Mouse (Mus musculus): ENCODE results near the gene Ceacam2.
"Not testable (repeated sequence)": the region's sequence is repeated elsewhere in the genome, so short reads cannot be mapped to it uniquely, and the experiment has no call there.

Ceacam2 gene

DNA sequence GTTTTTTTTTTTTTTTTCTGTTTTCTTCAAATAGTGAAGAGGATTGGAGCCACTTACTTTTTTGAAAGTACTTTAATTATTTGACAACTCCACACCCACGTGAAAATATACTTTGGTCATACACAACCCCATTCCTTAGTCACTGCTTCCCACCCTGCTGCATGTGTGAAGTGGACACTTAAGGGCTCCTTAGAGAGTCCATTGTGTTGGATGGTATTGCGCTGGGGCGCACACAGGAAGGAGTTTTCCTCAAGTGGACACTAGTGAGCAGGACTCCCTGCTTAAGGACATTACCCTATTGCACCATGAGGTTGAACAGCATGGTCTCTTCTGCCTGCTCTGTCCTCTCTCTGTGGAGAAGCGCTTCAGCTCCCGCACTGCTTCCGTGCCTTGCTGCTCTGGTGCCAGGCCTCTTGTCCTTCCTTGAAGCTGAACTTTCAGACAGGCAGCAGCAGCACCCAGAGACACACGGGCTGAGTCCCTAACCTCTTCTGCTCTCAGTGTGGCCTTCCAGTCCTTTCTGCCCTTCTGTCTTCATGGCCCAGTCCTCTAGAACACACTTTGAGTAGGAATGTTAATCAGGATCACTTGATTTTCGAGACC, 56.4 kb downstream of the Ceacam2 start:
- no peak for DNase-seq (ENCODE audit: low spot score in 2 of 2)

DNA sequence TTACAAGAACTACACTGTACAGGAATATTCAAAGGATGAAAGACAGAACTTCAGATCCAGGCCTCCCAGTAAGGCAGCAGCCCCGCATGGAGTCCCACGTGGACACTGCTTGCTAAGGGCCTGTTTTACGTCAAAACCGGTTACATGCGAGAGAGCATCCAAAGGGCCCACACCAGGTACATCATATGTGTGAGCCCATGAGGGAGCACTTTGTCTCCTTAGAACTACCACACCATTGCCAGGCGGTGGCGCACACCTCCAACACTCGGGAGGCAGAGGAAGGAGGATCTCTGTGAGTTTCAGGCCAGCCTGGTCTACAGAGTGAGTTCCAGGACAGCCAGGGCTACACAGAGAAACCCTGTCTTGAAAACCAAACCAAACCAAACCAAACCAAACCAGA, 58.9 kb downstream of the Ceacam2 start:
- DNase-seq (ENCODE audit: low spot score in 2 of 2): not testable (repeated sequence)

DNA sequence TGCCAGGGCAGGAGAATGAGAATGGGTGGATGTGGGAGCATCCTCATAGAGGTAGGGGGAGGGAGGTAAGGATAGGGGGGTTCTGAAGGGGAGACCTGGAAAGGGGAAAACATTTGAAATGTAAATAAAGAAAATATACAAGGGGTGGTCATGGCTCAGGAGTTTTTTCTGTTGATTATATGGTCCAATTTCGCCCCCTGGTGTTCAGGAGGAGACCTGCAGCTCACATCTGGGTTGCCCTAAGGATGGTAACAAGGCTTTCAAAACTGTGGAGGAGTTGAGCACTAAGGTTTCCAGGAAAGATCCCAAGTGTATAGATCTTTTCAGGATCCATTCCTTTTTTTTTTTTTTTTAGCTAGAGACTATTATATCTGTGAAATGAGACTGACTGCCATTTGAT, 60.2 kb downstream of the Ceacam2 start:
- DNase-seq (ENCODE audit: low spot score in 2 of 2): peak in 1 of 2 experiments; percentile 38

DNA sequence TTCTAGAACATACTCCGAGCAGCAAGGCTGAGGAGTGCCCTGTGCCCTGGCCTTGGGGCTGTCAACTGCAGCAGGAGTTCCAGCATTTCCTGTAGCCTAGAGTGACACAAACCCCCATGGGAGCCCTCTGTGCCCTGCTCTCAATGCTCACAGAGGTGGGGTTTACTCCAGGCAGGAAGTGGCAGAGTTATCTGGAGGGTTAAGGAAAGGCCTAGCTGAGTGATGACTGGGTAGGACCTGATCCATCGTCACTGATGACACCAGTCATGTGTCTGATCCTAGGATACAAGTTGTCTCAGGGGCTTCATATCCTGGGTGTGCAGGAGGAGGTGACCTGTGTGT, 61.9 kb downstream of the Ceacam2 start:
- not testable (repeated sequence) for DNase-seq (ENCODE audit: low spot score in 2 of 2)

DNA sequence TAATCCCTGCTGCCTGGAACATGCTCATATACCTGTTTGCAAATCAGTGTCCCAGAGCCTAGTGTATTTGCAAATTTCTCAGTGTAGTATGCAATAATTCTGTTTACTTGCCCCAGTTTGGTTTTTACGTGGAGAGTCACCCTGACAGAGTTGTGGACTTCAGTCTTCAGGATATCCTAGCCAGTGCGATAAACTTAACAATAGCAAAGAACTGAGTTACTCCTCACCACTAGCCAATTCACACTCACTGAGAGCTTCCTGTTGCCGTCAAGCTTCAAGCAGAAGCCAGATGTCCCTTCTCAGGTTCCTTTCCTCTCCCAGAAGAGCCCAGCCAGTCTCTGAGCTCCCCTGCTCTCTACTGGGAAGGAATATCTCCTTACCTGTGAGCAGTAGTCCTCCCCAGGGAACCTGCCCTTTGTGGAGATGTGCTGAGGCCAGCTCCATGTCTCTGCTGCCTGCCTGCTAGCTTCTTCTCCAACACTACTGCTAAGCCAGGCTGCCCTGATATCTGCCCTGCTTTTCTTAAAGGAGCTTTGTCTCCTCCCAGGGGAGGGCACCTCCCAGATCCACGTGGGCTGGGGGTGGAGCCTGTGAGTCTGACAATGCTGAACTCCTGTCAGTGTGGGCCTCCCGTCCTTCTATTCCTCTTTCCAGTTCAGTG, 62.4 kb downstream of the Ceacam2 start, which contains the start of gene Ceacam1:
Gene Ceacam1, minus strand, starts transcription at position 513 of the 661 bp plus-strand sequence.
- not testable (repeated sequence) for DNase-seq (ENCODE audit: low spot score in 2 of 2)

DNA sequence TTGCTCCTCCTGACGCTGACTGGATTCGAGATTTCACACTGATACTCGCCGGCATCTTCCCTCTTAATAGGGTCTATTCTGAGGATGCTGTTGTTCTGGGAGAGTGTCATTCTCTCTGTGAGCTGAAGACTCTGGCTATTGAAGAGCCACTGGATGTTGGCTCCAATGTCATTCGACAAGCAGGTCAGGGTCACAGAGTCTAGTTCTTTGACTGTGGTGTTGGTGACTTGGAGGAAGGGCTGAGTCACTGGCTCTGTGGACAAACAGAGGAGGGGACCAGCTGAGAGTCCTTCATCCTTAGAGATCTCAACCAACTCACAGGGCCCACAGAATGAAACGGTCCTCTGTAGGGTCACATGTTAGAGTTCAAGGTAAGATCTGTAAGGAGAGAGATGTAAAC, 67.8 kb downstream of the Ceacam2 start:
- not testable (repeated sequence) for DNase-seq (ENCODE audit: low spot score in 2 of 2)

All from cerebellum, postnatal 4 days (tissue).